Mouse (Mus musculus) 416B (cell line): ENCODE measurements around the gene Dpy19l3.

ENCODE experiments used
- DNase-seq: peaks from one replicate; pipeline ENCODE4 v3.0.0; 2011; ENCODE audit warnings: low read depth

Gene Dpy19l3

GRCm38 (mm10) chr7:35754033-35754885, at the start of gene Dpy19l3:
Dpy19l3 (minus strand) TSS chr7:35754454.
- peak; percentile 83 for DNase-seq

GRCm38 (mm10) chr7:35802906-35803595, 48.8 kb upstream of the Dpy19l3 start, which contains the start of gene Zfp507:
Zfp507 (minus strand) TSS chr7:35803003.
- DNase-seq, result peak; percentile 90

GRCm38 (mm10) chr7:35802201-35802905, 48.1 kb upstream of the Dpy19l3 start:
- DNase-seq, result peak; percentile 34

GRCm38 (mm10) chr7:35796123-35796522, 41.9 kb upstream of the Dpy19l3 start:
- peak; percentile 83 for DNase-seq

- no peak for DNase-seq
Observed at GRCm38 (mm10) chr7:35794145-35794664, 40.0 kb upstream of the Dpy19l3 start.

- DNase-seq, result peak; percentile 32
Observed at GRCm38 (mm10) chr7:35792150-35792848, 38.0 kb upstream of the Dpy19l3 start.

- no peak for DNase-seq
Observed at GRCm38 (mm10) chr7:35790926-35791325, 36.7 kb upstream of the Dpy19l3 start.

- peak; percentile 51 for DNase-seq
Observed at GRCm38 (mm10) chr7:35790201-35790600, 35.9 kb upstream of the Dpy19l3 start.

- no peak for DNase-seq
Observed at GRCm38 (mm10) chr7:35785579-35785978, 31.3 kb upstream of the Dpy19l3 start.

GRCm38 (mm10) chr7:35782252-35782651, 28.0 kb upstream of the Dpy19l3 start:
- no peak for DNase-seq

- no peak for DNase-seq
Observed at GRCm38 (mm10) chr7:35774127-35774526, 19.9 kb upstream of the Dpy19l3 start.

GRCm38 (mm10) chr7:35772347-35772746, 18.1 kb upstream of the Dpy19l3 start:
- DNase-seq, result no peak

- no peak for DNase-seq
Observed at GRCm38 (mm10) chr7:35771106-35771505, 16.9 kb upstream of the Dpy19l3 start.

- DNase-seq, result no peak
Observed at GRCm38 (mm10) chr7:35770122-35770521, 15.9 kb upstream of the Dpy19l3 start.

GRCm38 (mm10) chr7:35764461-35764860, 10.2 kb upstream of the Dpy19l3 start:
- DNase-seq, result no peak

GRCm38 (mm10) chr7:35761801-35762200, 7.5 kb upstream of the Dpy19l3 start:
- no peak for DNase-seq

- DNase-seq, result peak; percentile 49
Observed at GRCm38 (mm10) chr7:35759602-35760001, 5.3 kb upstream of the Dpy19l3 start.

- DNase-seq, result peak; percentile 56
Observed at GRCm38 (mm10) chr7:35756510-35757440, 2.5 kb upstream of the Dpy19l3 start.

- DNase-seq, result no peak
Observed at GRCm38 (mm10) chr7:35754886-35755168, 573 bp upstream of the Dpy19l3 start.

GRCm38 (mm10) chr7:35753319-35754032, 778 bp downstream of the Dpy19l3 start:
- DNase-seq, result peak; percentile 13
